Comparison of ENCODE assay signal across 16 mouse cellular contexts in the genomic region with DNA sequence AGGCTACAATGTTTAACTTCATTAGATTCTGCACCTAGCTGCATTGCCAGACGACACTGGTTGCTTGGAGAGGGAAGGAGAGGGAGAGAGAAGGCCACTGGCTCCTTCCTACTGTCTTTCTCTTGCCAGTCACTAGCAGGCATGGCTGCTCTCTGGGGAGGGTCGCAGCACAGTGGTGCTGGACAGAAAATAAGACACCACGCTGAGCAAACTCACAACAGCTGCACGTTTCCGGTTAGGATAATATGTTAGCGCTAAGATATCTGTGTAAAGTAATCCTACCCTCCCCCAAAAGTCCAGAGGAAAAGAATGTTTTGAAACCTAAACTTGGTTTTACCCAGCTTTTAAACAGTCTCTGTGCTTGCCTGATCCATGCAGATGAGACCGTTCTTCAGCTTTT.
DNase-seq lines count a peak whose midpoint lies in the region; ATAC-seq and TF ChIP-seq lines count a peak whose summit lies in the region.
"Had no signal": no experiment of that assay in that cellular context is flagged by ENCODE, and none has a peak within 500 bp of the region (broad histone marks: within the 10 kb centered on the region; RNA-seq: fewer than 3 reads in every experiment).

No protein-coding gene starts in this region.

- no peak for DNase-seq in forebrain, embryonic 10.5 days (ENCODE audit: extremely low spot score, low spot score)
- DNase-seq in forebrain, embryonic 11.5 days (ENCODE audit: low spot score): no peak
- no peak for DNase-seq in kidney, postnatal 10 days
- peak; percentile 62 for DNase-seq in limb, embryonic 14.5 days (ENCODE audit: low spot score)
- no peak for DNase-seq in adrenal gland, postnatal 10 days
- DNase-seq: adrenal gland, postnatal 36 days; forebrain, postnatal 0 days; gastrocnemius, postnatal 36 days; liver, embryonic 13.5 days; right cerebral cortex, postnatal 4 days; thymus, postnatal 25 days had no signal

- no peak overlapping the region for H3K4me2 ChIP-seq in forebrain, embryonic 11.5 days (ENCODE audit: low read depth, low read length, severe bottlenecking)
- no peak overlapping the region; the same call in 1 of the 2 replicates for H3K4me2 ChIP-seq in kidney, embryonic 14.5 days (replicated peaks; ENCODE audit: low read depth, low read length)
- H3K4me2 ChIP-seq in neural tube, embryonic 13.5 days: no peak overlapping the region
- no peak overlapping the region for H3K4me2 ChIP-seq in neural tube, embryonic 15.5 days
- no peak overlapping the region for H3K4me2 ChIP-seq in limb, embryonic 14.5 days (replicated peaks; ENCODE audit: low read depth, low read length, severe bottlenecking)
- H3K4me2 ChIP-seq: embryonic facial prominence, embryonic 15.5 days; liver, embryonic 13.5 days had no signal

- no peak for TF ChIP-seq POLR2A in limb, embryonic 14.5 days (IDR thresholded peaks at IDR 0.05; ENCODE audit: borderline replicate concordance, extremely low read depth, insufficient read depth, insufficient read length)

- H3K27me3 ChIP-seq in forebrain, embryonic 10.5 days (ENCODE audit: poor library complexity, severe bottlenecking): no peaks in the 10 kb centered on the region
- no peaks in the 10 kb centered on the region for H3K27me3 ChIP-seq in forebrain, embryonic 11.5 days (ENCODE audit: control insufficient read depth, insufficient read depth, low read length)
- H3K27me3 ChIP-seq in kidney, embryonic 14.5 days (ENCODE audit: control insufficient read depth, insufficient read depth, low read length): no peaks in the 10 kb centered on the region
- no peaks in the 10 kb centered on the region for H3K27me3 ChIP-seq in neural tube, embryonic 13.5 days
- H3K27me3 ChIP-seq in neural tube, embryonic 15.5 days (replicated peaks): 0 out of 2 replicates have a peak, but pooled peaks cover 3% of the 10 kb centered on the region
- no peaks in the 10 kb centered on the region for H3K27me3 ChIP-seq in limb, embryonic 14.5 days (ENCODE audit: control insufficient read depth, insufficient read depth, low read length)
- H3K27me3 ChIP-seq: embryonic facial prominence, embryonic 15.5 days; liver, embryonic 13.5 days had no signal

- no peak for ATAC-seq in forebrain, embryonic 11.5 days (replicated peaks; ENCODE audit: low FRiP score)
- peak; percentile 66 for ATAC-seq in kidney, embryonic 14.5 days (ENCODE audit: low FRiP score, low TSS enrichment)
- no peak for ATAC-seq in neural tube, embryonic 13.5 days (ENCODE audit: low read depth)
- no peak for ATAC-seq in neural tube, embryonic 15.5 days (ENCODE audit: low FRiP score)
- peak; percentile 79 for ATAC-seq in limb, embryonic 14.5 days (ENCODE audit: low FRiP score, low read depth)
- ATAC-seq: forebrain, postnatal 0 days had no signal

- no peak overlapping the region for H3K9ac ChIP-seq in forebrain, embryonic 11.5 days (ENCODE audit: low read length)
- no peak overlapping the region for H3K9ac ChIP-seq in kidney, embryonic 14.5 days (ENCODE audit: low read depth, low read length)
- no peak overlapping the region for H3K9ac ChIP-seq in neural tube, embryonic 13.5 days
- no peak overlapping the region for H3K9ac ChIP-seq in neural tube, embryonic 15.5 days (replicated peaks)
- no peak overlapping the region for H3K9ac ChIP-seq in limb, embryonic 14.5 days (ENCODE audit: low read depth, low read length, severe bottlenecking)
- H3K9ac ChIP-seq: embryonic facial prominence, embryonic 15.5 days; forebrain, postnatal 0 days; liver, embryonic 13.5 days had no signal

- peak overlapping the region; percentile 77 for H3K27ac ChIP-seq in forebrain, embryonic 10.5 days
- H3K27ac ChIP-seq in forebrain, embryonic 11.5 days (ENCODE audit: low read depth, low read length): no peak overlapping the region
- no peak overlapping the region; the same call in 1 of the 2 replicates for H3K27ac ChIP-seq in kidney, embryonic 14.5 days (ENCODE audit: low read depth, low read length)
- H3K27ac ChIP-seq in neural tube, embryonic 13.5 days (replicated peaks): 0 out of 2 replicates have a peak overlapping the region, but pooled peaks have one; percentile 33
- no peak overlapping the region for H3K27ac ChIP-seq in neural tube, embryonic 15.5 days (replicated peaks)
- H3K27ac ChIP-seq in limb, embryonic 14.5 days (replicated peaks; ENCODE audit: low read depth, low read length): peak overlapping the region; percentile 28; the same call in 1 of the 2 replicates
- H3K27ac ChIP-seq: embryonic facial prominence, embryonic 15.5 days; layer of hippocampus, adult 2 months; liver, embryonic 13.5 days had no signal

- WGBS in forebrain, embryonic 10.5 days: 58% methylated on average over 7 of the region's 7 CpGs
- WGBS in forebrain, embryonic 11.5 days: 57% methylated on average over 7 of the region's 7 CpGs
- 18% methylated on average over 7 of the region's 7 CpGs for WGBS in kidney, embryonic 14.5 days
- WGBS in neural tube, embryonic 13.5 days: 44% methylated on average over 7 of the region's 7 CpGs
- 39% methylated on average over 7 of the region's 7 CpGs for WGBS in neural tube, embryonic 15.5 days
- WGBS in limb, embryonic 14.5 days: 22% methylated on average over 7 of the region's 7 CpGs

- H3K9me3 ChIP-seq in forebrain, embryonic 10.5 days: no peaks in the 10 kb centered on the region
- H3K9me3 ChIP-seq in forebrain, embryonic 11.5 days (ENCODE audit: control insufficient read depth, low read length): no peaks in the 10 kb centered on the region
- H3K9me3 ChIP-seq in kidney, embryonic 14.5 days (ENCODE audit: control insufficient read depth, low read length): no peaks in the 10 kb centered on the region
- H3K9me3 ChIP-seq in neural tube, embryonic 13.5 days: no peaks in the 10 kb centered on the region
- no peaks in the 10 kb centered on the region for H3K9me3 ChIP-seq in neural tube, embryonic 15.5 days (replicated peaks)
- no peaks in the 10 kb centered on the region for H3K9me3 ChIP-seq in limb, embryonic 14.5 days (ENCODE audit: control insufficient read depth, low read length)
- H3K9me3 ChIP-seq: embryonic facial prominence, embryonic 15.5 days; liver, embryonic 13.5 days had no signal

- H3K4me1 ChIP-seq in forebrain, embryonic 10.5 days: peaks cover 44% of the 10 kb centered on the region
- H3K4me1 ChIP-seq in forebrain, embryonic 11.5 days (replicated peaks; ENCODE audit: control insufficient read depth, insufficient read depth, low read length): peaks cover 2% of the 10 kb centered on the region; the same call in 1 of the 2 replicates
- peaks cover 14% of the 10 kb centered on the region; the same call in 1 of the 2 replicates for H3K4me1 ChIP-seq in kidney, embryonic 14.5 days (ENCODE audit: control insufficient read depth, insufficient read depth, low read length)
- H3K4me1 ChIP-seq in neural tube, embryonic 13.5 days (replicated peaks): peaks cover 60% of the 10 kb centered on the region
- H3K4me1 ChIP-seq in neural tube, embryonic 15.5 days: peaks cover 30% of the 10 kb centered on the region
- H3K4me1 ChIP-seq in limb, embryonic 14.5 days (ENCODE audit: control insufficient read depth, insufficient read depth, low read length): peaks cover 37% of the 10 kb centered on the region
- H3K4me1 ChIP-seq: liver, embryonic 13.5 days had no signal

- no peak overlapping the region for H3K4me3 ChIP-seq in forebrain, embryonic 10.5 days
- H3K4me3 ChIP-seq in forebrain, embryonic 11.5 days (ENCODE audit: low read depth, low read length): no peak overlapping the region
- no peak overlapping the region for H3K4me3 ChIP-seq in kidney, embryonic 14.5 days (ENCODE audit: low read length)
- no peak overlapping the region for H3K4me3 ChIP-seq in neural tube, embryonic 13.5 days
- no peak overlapping the region for H3K4me3 ChIP-seq in neural tube, embryonic 15.5 days (replicated peaks)
- no peak overlapping the region for H3K4me3 ChIP-seq in limb, embryonic 14.5 days (replicated peaks; ENCODE audit: low read length)
- H3K4me3 ChIP-seq: embryonic facial prominence, embryonic 15.5 days; layer of hippocampus, adult 2 months; liver, embryonic 13.5 days had no signal

- H3K36me3 ChIP-seq in forebrain, embryonic 10.5 days (replicated peaks): peaks cover 10% of the 10 kb centered on the region
- H3K36me3 ChIP-seq in forebrain, embryonic 11.5 days (ENCODE audit: control insufficient read depth, insufficient read depth, low read length): no peaks in the 10 kb centered on the region
- no peaks in the 10 kb centered on the region for H3K36me3 ChIP-seq in kidney, embryonic 14.5 days (ENCODE audit: control insufficient read depth, insufficient read depth, low read length)
- no peaks in the 10 kb centered on the region for H3K36me3 ChIP-seq in neural tube, embryonic 13.5 days
- no peaks in the 10 kb centered on the region for H3K36me3 ChIP-seq in neural tube, embryonic 15.5 days
- 0 out of 2 replicates have a peak, but pooled peaks cover 14% of the 10 kb centered on the region for H3K36me3 ChIP-seq in limb, embryonic 14.5 days (ENCODE audit: control insufficient read depth, insufficient read depth, low read length)
- H3K36me3 ChIP-seq: embryonic facial prominence, embryonic 15.5 days; liver, embryonic 13.5 days had no signal

Comparison
In these comparisons a context has a peak if more than half of its experiments do, and no peak if none do; other contexts are left out.
1. H3K27ac ChIP-seq: peak in forebrain, embryonic 10.5 days (single experiment), neural tube, embryonic 13.5 days (single experiment) and limb, embryonic 14.5 days (single experiment); none in forebrain, embryonic 11.5 days (single experiment), kidney, embryonic 14.5 days (single experiment) and neural tube, embryonic 15.5 days (single experiment).
2. ATAC-seq: peak in kidney, embryonic 14.5 days (single experiment) and limb, embryonic 14.5 days (single experiment); none in forebrain, embryonic 11.5 days (single experiment), neural tube, embryonic 13.5 days (single experiment) and neural tube, embryonic 15.5 days (single experiment).